Mouse (Mus musculus) kidney, embryonic 16.5 days (tissue): ENCODE data around the gene Ascl4. TPM values are rescaled to one million over a fixed set of nuclear protein-coding genes. Genes with fewer than 3 reads are reported as not detected.
A peak's percentile ranks its signal among the peaks of the same experiment; 100 is the strongest.

Source experiments
- ATAC-seq: fragments of 200-750 bp; cut with Nextera tagmentation; 2 replicates; pipeline ENCODE4 v1.8.0; 2017; ENCODE audit warnings: moderate TSS enrichment; ENCODE audit not compliant: low FRiP score, low TSS enrichment
- H3K27ac ChIP-seq: fragments of 300-500 bp; sonication (generic); 2 replicates; pipeline ENCODE4 v1.5.1; 2014; ENCODE audit warnings: low read length
- H3K27me3 ChIP-seq: fragments of 300-500 bp; sonication (generic); 2 replicates; pipeline ENCODE4 v1.6.1; 2014; ENCODE audit warnings: low read length, control low read depth, mixed read lengths; ENCODE audit not compliant: insufficient read depth
- H3K36me3 ChIP-seq: fragments of 300-500 bp; sonication (generic); 2 replicates; pipeline ENCODE4 v1.6.1; 2014; ENCODE audit warnings: low read length, control low read depth, mixed read lengths; ENCODE audit not compliant: insufficient read depth
- H3K4me1 ChIP-seq: fragments of 300-500 bp; sonication (generic); 2 replicates; pipeline ENCODE4 v1.6.1; 2014; ENCODE audit warnings: low read length, control low read depth, mixed read lengths; ENCODE audit not compliant: insufficient read depth
- H3K4me2 ChIP-seq: fragments of 300-500 bp; sonication (generic); replicated peaks from 2 replicates; pipeline ENCODE4 v1.6.1; 2014; ENCODE audit warnings: low read depth, low read length
- H3K4me3 ChIP-seq: fragments of 300-500 bp; sonication (generic); 2 replicates; pipeline ENCODE4 v1.5.1; 2014; ENCODE audit warnings: mild to moderate bottlenecking, low read length
- H3K9ac ChIP-seq: fragments of 300-500 bp; sonication (generic); replicated peaks from 2 replicates; pipeline ENCODE4 v1.6.1; 2014; ENCODE audit warnings: low read length
- H3K9me3 ChIP-seq: fragments of 300-500 bp; sonication (generic); 2 replicates; pipeline ENCODE4 v1.6.1; 2016; ENCODE audit warnings: low read length, control low read depth
- WGBS: fragments of 180-500 bp; shearing (Covaris S2); extraction: QIAGEN DNeasy Blood & Tissue Kit; methylation state at CpG from one replicate; pipeline ENCODE4 v1.1.7; 2014; 5-methylcytosine and 5-hydroxymethylcytosine counted together
- polyA plus RNA-seq: library from polyadenylated mRNA; unstranded; fragments of >200 nt; fragmentation: Nextera tagmentation; extraction: Ambion mirVana; gene quantifications from 2 replicates; pipeline ENCODE4 v1.2.1, GENCODE M21; 2015

Ascl4 gene
- polyA plus RNA-seq, 1 experiment from 2014 or later: 0.75 TPM

DNA sequence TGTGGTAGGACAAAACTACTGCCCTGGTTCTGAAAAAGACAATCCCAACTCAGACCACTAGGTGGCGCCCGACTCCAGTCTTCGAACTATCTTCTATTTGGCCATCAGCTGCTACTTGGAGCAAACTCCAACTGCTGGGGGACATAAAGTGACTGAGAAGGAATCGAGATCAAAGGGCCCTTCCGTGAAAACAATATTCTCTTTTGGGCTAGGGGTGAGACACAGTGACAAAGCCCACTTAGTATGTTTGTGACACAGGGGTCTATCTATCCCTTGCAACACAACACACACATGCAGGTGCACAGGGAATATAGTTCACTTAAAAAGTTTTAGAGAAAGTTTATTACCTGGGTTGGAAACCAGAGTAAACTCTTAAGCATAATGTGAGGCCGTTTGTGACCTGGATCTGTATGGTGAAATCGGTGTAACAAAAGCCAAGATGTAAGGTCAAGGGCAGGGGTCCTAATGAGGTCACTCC is 40.7 kb downstream of the Ascl4 start:
- Histone ChIP-seq H3K4me1 (0 out of 2 replicates have a peak, but pooled peaks cover 2% of the 10 kb centered on the region), H3K27ac (no peak overlapping the region), H3K9me3 (no peaks in the 10 kb centered on the region), H3K36me3 (no peaks in the 10 kb centered on the region), H3K4me2 (no peak overlapping the region), H3K4me3 (no peak overlapping the region), H3K9ac (no peak overlapping the region), H3K27me3 (no peaks in the 10 kb centered on the region)
- 8% methylated on average over 7 of the region's 7 CpGs for WGBS
- peak; percentile 61; the same call in 1 of the 2 replicates for ATAC-seq

DNA sequence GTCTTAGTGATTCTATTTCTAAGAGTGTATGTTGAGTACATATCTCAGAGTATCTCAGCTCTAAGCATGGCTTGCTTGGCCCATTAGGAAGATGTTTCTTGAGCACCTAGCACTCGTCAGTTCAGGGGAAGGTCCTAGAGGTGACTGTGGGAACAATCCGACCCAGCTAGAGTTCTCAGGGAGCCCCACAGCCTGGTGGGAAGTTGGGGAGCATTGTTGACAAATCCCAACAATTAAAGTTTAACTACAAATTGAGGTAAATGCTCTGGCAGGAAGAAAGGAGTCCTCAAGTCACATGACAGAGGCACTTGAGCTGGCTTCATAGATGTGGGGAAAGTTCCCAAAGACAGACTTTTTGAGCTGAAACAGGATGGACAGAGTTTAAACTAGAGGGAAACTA is 41.2 kb downstream of the Ascl4 start:
- no peak for ATAC-seq
- Histone ChIP-seq H3K4me2 (no peak overlapping the region), H3K27ac (no peak overlapping the region), H3K36me3 (no peaks in the 10 kb centered on the region), H3K4me3 (no peak overlapping the region), H3K9ac (no peak overlapping the region), H3K9me3 (no peaks in the 10 kb centered on the region), H3K27me3 (no peaks in the 10 kb centered on the region), H3K4me1 (0 out of 2 replicates have a peak, but pooled peaks cover 2% of the 10 kb centered on the region)
- 54% methylated on average over 2 of the region's 2 CpGs for WGBS

DNA sequence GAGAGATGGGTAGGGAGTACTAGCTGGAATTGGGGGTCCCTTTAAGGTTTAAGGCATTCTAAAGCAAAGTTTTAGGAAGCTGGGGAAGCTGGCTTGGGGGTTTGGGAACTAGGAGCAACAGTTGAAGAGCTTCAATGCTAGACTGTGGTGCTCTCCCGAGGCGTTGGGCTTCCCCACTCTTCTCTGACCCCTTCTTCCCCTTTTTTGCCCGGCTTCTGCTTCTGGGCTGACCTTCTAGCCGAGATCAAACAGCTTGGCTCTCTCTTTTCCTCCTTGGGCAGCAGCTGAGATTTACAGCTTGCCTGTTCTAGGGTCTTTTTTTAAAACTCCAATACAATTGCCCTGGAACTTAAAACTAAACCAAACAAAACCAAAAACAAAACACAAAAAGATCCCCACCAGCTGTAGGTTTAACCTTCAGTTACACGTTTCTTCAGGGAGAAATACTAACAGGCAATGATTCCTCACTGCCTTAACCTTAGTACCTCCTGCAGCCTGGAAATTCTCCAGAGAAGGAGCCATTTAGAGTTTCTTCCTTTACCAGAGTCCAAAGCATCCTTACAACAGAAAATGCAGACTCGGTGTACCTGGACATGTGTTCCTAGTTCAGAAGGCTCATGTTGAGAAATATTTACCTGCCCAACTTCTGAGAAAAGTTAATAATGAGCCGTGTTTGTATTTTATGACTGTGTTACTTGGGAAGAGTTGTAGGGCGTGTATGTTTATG is 42.6 kb downstream of the Ascl4 start:
- no peak for ATAC-seq
- no peak overlapping the region for H3K27ac ChIP-seq
- no peaks in the 10 kb centered on the region for H3K36me3 ChIP-seq
- 32% methylated on average over 8 of the region's 8 CpGs for WGBS
- no peaks in the 10 kb centered on the region for H3K9me3 ChIP-seq
- 0 out of 2 replicates have a peak, but pooled peaks cover 2% of the 10 kb centered on the region for H3K4me1 ChIP-seq
- no peak overlapping the region for H3K9ac ChIP-seq
- no peak overlapping the region for H3K4me2 ChIP-seq
- no peak overlapping the region for H3K4me3 ChIP-seq
- no peaks in the 10 kb centered on the region for H3K27me3 ChIP-seq

DNA sequence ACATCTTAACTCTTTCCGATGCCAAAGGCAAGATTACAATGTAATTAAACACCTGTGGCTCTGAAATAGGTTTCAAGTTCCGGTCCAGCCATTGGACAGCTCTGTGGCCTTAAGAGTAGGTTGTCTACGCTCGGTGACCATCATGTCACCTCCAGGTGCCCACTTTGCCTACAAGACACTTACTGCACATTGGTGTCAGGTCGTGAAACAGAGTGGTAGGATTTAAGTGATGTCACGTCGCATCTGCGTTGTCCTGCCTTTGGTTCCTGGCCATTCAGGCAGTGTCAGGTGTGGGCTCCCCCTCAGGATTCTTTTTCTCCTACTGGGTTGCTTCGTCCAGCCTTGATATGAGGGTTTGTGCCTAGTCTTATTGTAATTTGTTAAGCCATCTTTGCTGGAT is 44.3 kb downstream of the Ascl4 start:
- no peak for ATAC-seq

DNA sequence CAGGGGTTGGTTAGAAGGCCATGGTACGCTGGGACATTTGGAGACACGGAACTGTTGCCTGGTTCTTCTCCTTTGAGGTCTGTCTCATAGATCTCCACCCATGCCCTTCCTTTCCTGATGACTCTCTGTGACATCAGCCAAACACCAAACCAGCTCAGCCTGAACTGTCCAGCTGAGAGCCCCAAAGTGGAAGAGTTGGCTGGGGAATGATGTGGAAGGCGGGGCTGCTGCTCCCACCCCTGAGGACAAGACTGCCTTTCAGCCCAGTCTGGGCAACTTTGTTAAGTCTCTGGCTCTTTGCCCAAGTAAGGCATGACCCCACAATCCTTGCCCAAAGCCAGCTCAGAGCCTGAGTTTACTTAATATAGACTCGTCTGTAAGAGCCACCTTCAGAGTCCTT is 45.4 kb downstream of the Ascl4 start:
- no peaks in the 10 kb centered on the region for H3K27me3 ChIP-seq
- no peak overlapping the region for H3K27ac ChIP-seq
- H3K9ac ChIP-seq: no peak overlapping the region
- no peaks in the 10 kb centered on the region for H3K9me3 ChIP-seq
- H3K4me3 ChIP-seq: no peak overlapping the region
- H3K4me2 ChIP-seq: no peak overlapping the region
- H3K4me1 ChIP-seq: 0 out of 2 replicates have a peak, but pooled peaks cover 2% of the 10 kb centered on the region
- no peak for ATAC-seq
- no peaks in the 10 kb centered on the region for H3K36me3 ChIP-seq
- WGBS: 81% methylated on average over 4 of the region's 4 CpGs

More for the DNA sequence above, 44.3 kb downstream of the Ascl4 start:
- Histone ChIP-seq H3K36me3 (no peaks in the 10 kb centered on the region), H3K4me2 (no peak overlapping the region), H3K27me3 (no peaks in the 10 kb centered on the region), H3K9ac (no peak overlapping the region), H3K4me3 (no peak overlapping the region), H3K27ac (no peak overlapping the region), H3K9me3 (no peaks in the 10 kb centered on the region), H3K4me1 (0 out of 2 replicates have a peak, but pooled peaks cover 2% of the 10 kb centered on the region)
- 88% methylated on average over 9 of the region's 9 CpGs for WGBS

DNA sequence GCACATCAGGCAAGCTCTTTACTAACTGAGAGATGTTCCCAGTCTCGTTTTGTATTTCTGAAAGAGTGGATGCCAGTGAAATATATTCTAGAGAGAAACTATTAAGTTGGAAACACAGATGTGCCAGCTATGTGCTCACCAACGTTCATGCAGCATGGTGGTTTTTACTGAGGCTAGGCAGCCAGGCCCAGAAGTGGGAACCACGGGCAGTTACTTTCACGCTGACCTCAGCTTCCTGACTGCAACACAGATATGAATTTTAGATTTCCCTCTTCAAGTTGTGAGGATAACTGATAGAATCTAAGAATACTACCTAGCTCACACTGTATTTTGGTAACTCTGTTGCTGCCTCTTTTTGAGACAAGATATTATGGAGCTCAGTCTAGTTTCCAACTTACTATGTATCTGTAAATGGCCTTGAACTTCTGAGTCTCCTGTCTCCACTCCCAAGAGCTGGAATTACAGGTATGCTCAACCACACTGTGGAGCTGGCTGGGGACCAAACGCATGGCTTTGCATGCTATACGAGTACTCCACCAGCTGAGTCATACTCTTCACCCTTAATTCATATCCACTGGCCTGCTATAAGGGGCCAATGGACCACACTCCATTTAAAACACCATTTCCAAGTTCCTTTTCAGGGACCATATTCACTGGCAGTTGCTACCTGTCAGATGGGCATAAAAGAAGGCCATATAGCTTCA is 62.1 kb downstream of the Ascl4 start:
- H3K36me3 ChIP-seq: no peaks in the 10 kb centered on the region
- no peak for ATAC-seq
- H3K4me2 ChIP-seq: no peak overlapping the region
- WGBS: 73% methylated on average over 6 of the region's 6 CpGs
- no peaks in the 10 kb centered on the region for H3K9me3 ChIP-seq
- H3K27ac ChIP-seq: no peak overlapping the region
- no peaks in the 10 kb centered on the region for H3K4me1 ChIP-seq
- H3K27me3 ChIP-seq: no peaks in the 10 kb centered on the region
- H3K4me3 ChIP-seq: no peak overlapping the region
- H3K9ac ChIP-seq: no peak overlapping the region

DNA sequence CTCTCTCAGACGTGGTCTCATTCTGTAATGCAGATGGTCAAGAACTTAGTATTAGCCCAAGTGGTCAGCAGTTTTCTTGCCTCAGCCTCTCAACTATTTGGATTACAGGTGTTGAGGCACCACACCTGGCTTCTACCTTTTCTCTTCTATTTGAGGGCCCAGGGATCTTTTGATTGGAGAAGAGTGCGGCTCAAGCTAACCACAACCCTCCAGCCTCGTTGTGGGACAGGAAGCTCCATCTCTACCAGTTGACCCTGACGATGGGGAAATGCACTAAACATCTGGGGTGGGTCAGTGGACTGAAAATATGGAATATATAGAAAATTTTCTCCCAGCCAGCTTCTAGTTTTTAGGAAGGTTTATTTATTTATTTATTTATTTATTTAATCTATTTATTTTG is 64.9 kb downstream of the Ascl4 start:
- no peak for ATAC-seq
- Histone ChIP-seq H3K27ac (no peak overlapping the region), H3K27me3 (no peaks in the 10 kb centered on the region), H3K9me3 (no peaks in the 10 kb centered on the region), H3K9ac (no peak overlapping the region), H3K36me3 (no peaks in the 10 kb centered on the region), H3K4me1 (no peaks in the 10 kb centered on the region; the same call in 1 of the 2 replicates), H3K4me3 (no peak overlapping the region), H3K4me2 (no peak overlapping the region)
- WGBS: 80% methylated on average over 4 of the region's 4 CpGs

DNA sequence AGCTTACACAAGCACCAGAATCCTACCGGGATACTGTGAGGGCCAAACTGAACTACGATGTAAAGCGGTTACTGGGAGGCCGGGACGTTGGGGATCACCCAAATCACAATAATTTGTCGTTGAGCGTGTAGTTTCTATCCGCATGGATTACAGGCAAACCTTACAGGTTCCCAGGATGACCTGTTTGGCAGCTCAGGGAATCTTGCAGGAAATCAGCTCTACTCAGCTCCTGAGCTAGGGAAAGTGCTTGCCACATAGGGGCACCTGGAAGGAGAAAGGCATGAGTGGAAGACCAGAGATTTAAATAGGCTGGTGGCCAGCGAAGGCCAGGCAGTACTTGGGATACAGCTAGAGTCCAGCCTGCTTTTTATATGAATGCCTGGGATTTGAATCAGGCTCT is 66.4 kb downstream of the Ascl4 start:
- Histone ChIP-seq H3K27ac (no peak overlapping the region), H3K4me1 (no peaks in the 10 kb centered on the region; the same call in 1 of the 2 replicates), H3K36me3 (no peaks in the 10 kb centered on the region), H3K27me3 (no peaks in the 10 kb centered on the region), H3K9ac (no peak overlapping the region), H3K9me3 (no peaks in the 10 kb centered on the region), H3K4me2 (no peak overlapping the region), H3K4me3 (no peak overlapping the region)
- no peak for ATAC-seq
- 88% methylated on average over 9 of the region's 9 CpGs for WGBS

DNA sequence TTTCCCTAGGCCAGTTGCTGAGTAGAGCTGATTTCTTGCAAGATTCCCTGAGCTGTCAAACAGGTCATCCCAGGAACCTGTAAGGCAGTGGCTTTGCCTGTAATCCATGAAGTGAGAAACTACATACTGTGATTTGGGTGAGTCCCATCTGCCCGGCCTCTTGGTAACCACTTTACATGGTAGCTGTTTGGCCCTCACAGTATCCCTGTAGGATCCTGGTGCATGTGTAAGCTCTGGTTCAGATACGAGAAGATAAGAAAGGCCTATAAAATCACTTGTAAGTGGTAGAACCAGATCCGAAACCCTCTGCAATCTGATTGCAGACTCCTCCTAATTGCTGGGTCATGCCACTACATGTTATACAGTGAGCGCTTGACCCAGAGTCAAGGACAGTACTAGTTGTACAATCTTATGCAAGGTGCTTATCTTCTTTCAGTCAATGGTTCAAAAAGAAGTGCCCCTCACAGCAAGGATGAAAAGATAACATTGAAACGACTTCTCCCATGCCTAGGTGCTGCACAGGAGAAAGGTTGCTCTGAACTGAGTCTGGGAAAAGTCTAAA is 67.1 kb downstream of the Ascl4 start:
- no peaks in the 10 kb centered on the region for H3K36me3 ChIP-seq
- no peak overlapping the region for H3K4me2 ChIP-seq
- no peak overlapping the region for H3K27ac ChIP-seq
- H3K4me3 ChIP-seq: no peak overlapping the region
- H3K9me3 ChIP-seq: no peaks in the 10 kb centered on the region
- H3K4me1 ChIP-seq: no peaks in the 10 kb centered on the region; the same call in 1 of the 2 replicates
- no peaks in the 10 kb centered on the region for H3K27me3 ChIP-seq
- H3K9ac ChIP-seq: no peak overlapping the region
- WGBS: 80% methylated on average over 5 of the region's 5 CpGs
- no peak for ATAC-seq
